Mouse (Mus musculus): ENCODE data around the gene Ikzf4. TPM values are rescaled to one million over a fixed set of nuclear protein-coding genes. Genes with fewer than 3 reads are reported as not detected.

Gene Ikzf4
- polyA plus RNA-seq, 1 experiment from 2014 or later = 18.1 TPM

DNA sequence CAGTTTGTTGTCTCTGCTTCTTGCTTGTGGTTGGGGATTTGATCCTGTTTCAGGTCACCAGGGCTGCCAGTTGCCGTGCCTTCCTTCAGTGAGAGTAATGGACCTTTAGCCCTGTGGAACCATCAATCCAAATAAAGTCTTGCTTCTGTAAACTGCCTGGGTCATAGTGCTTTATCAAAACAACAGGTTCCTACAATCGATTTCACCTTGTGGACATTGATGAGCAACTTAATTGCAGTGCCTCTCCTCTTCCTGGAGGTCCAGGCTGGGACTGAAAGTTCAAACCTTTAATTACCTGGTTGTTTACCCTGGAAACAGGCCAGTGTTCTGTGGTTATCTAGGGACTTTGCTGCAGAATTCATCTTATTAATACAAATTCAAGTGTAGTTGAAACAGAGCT is 47.3 kb downstream of the Ikzf4 start:
- Histone ChIP-seq H3K36me3 (replicated peaks; ENCODE audit: control insufficient read depth, insufficient read depth) (no peaks in the 10 kb centered on the region), H3K4me3 (replicated peaks; ENCODE audit: low read length) (no peak overlapping the region), H3K4me1 (replicated peaks; ENCODE audit: control insufficient read depth, insufficient read depth, low read length) (no peaks in the 10 kb centered on the region), H3K9me3 (ENCODE audit: control insufficient read depth, low read length) (no peaks in the 10 kb centered on the region), H3K9ac (no peak overlapping the region), H3K4me2 (replicated peaks) (no peak overlapping the region), H3K27ac (no peak overlapping the region), H3K27me3 (ENCODE audit: control insufficient read depth, insufficient read depth, low read length) (no peaks in the 10 kb centered on the region)
- 86% methylated on average over 2 of the region's 2 CpGs for WGBS
- ATAC-seq (ENCODE audit: low FRiP score) (no peak), DNase-seq (ENCODE audit: low spot score) (no peak)

DNA sequence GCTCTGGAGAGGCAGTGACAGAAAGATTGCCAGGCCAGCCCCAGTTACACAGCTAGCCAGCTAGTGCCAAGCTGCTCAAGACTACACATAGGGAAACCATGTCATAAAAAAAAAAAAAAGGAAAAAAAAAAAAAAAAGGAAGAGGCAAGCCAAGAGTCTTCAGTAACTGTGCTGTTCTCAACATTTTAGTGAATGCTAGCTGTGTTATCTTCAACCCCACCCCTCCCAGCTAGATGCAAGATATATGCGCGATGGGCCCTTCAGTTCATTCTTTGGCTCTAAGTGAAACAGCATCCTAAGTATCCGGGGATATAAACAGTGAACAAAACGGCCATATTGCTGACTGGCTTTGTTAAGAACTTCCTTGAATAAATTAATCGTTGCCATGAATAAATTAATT is 53.0 kb downstream of the Ikzf4 start:
- DNase-seq (ENCODE audit: low spot score) (no peak), ATAC-seq (ENCODE audit: low FRiP score) (no peak)
- no peaks in the 10 kb centered on the region for H3K36me3 ChIP-seq (replicated peaks; ENCODE audit: control insufficient read depth, insufficient read depth)
- WGBS = 67% methylated on average over 5 of the region's 5 CpGs
- no peak overlapping the region for H3K27ac ChIP-seq
- H3K4me3 ChIP-seq (replicated peaks; ENCODE audit: low read length) = no peak overlapping the region
- no peak overlapping the region for H3K4me2 ChIP-seq (replicated peaks)
- H3K9me3 ChIP-seq (ENCODE audit: control insufficient read depth, low read length) = no peaks in the 10 kb centered on the region
- H3K4me1 ChIP-seq (replicated peaks; ENCODE audit: control insufficient read depth, insufficient read depth, low read length) = peaks cover 7% of the 10 kb centered on the region; the same call in 1 of the 2 replicates
- no peak overlapping the region for H3K9ac ChIP-seq
- peaks cover 26% of the 10 kb centered on the region for H3K27me3 ChIP-seq (ENCODE audit: control insufficient read depth, insufficient read depth, low read length)

DNA sequence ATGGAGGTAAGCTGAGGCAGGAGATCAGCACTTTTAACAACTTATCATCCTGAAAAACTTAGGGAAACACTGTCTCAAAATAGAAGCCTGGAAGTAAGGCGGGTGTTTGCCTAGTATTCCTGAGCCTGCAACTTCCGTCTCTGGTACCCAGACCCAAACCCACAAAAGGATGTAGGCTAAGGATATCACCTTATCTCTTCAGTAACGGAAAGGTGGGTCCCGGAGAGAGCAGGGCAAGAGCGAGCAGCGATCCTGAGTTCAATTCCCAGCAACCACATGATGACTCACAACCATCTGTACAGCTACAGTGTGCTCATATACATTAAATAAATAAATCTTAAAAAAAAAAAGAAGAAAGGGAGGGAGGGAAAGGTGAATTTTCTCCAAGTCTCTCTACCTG is 54.4 kb downstream of the Ikzf4 start:
- no peak overlapping the region for H3K9ac ChIP-seq
- 89% methylated on average over 6 of the region's 6 CpGs for WGBS
- peaks cover 39% of the 10 kb centered on the region for H3K27me3 ChIP-seq (ENCODE audit: control insufficient read depth, insufficient read depth, low read length)
- no peak overlapping the region for H3K4me3 ChIP-seq (replicated peaks; ENCODE audit: low read length)
- no peak for ATAC-seq (ENCODE audit: low FRiP score)
- no peaks in the 10 kb centered on the region for H3K9me3 ChIP-seq (ENCODE audit: control insufficient read depth, low read length)
- no peak overlapping the region for H3K4me2 ChIP-seq (replicated peaks)
- peaks cover 7% of the 10 kb centered on the region; the same call in 1 of the 2 replicates for H3K4me1 ChIP-seq (replicated peaks; ENCODE audit: control insufficient read depth, insufficient read depth, low read length)
- no peaks in the 10 kb centered on the region for H3K36me3 ChIP-seq (replicated peaks; ENCODE audit: control insufficient read depth, insufficient read depth)
- DNase-seq (ENCODE audit: low spot score) = no peak
- H3K27ac ChIP-seq = no peak overlapping the region

DNA sequence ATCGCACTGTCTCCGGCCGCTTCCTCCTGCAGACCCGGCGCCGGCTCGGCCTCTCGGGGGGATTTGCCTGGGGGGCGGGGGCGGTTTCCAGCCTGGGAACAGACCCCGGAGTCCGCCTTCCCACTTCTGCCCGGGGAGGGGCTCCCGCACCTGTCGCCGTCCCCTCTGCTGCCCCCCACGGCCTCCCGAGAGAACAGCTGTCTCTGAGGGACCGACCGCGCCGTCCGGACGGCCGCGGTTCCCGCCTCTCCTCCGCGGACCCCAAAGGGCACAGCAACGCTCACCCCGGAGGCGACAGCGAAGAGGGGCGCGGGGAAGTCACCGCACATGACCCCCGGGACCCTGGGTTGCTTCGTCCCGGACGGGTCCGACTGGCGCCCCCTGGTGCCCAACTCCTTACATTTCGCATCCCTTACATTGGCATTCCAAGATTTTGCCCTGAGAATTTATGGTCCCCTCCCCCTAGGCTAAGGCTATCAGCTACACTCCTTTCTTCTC is 55.5 kb downstream of the Ikzf4 start:
- Histone ChIP-seq H3K27ac (no peak overlapping the region), H3K27me3 (ENCODE audit: control insufficient read depth, insufficient read depth, low read length) (peaks cover 49% of the 10 kb centered on the region)

DNA sequence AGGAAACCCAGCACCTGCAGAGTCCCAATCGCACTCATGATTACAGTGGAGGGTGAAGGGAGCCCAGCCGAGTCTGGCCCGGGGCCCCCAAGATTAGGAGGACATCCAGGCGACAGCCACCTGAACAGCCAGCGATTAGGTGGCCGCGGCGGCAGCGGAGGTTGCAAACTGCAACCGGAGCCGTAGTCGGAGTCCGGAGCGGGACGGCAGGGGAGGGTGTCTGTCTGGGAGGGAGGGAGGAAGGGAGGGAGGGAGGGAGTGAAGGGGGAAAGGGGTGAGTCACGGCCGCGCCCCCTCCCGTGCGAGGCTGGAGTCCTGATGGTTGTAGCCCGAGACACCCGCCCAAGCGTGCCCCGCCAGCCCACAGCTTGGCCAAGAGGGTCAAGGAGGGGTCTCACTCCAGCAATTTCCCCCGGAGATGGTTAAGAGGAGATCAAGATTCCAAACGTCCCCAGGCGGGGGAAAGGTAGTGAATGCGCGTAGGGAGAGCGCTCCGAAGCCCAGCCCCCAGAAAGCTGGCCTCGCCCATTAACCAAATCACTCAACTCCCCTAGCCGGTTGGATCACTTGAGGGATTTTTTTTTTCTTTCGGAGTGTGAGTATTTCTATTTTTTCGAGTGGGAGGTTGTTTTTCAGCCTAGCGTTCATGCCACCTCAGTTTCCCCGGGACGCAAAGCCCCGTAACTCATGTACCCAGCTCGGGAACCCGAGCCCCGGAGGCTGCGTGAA is 56.2 kb downstream of the Ikzf4 start, which contains the start of gene Erbb3:
Gene Erbb3 (minus strand): TSS at position 189 of the 729 bp plus-strand sequence.
- Histone ChIP-seq H3K36me3 (replicated peaks; ENCODE audit: control insufficient read depth, insufficient read depth) (no peaks in the 10 kb centered on the region), H3K4me1 (replicated peaks; ENCODE audit: control insufficient read depth, insufficient read depth, low read length) (peaks cover 7% of the 10 kb centered on the region; the same call in 1 of the 2 replicates), H3K27ac (no peak within 1 kb of the TSS), H3K4me2 (replicated peaks) (peak within 1 kb of the TSS; percentile 99), H3K4me3 (replicated peaks; ENCODE audit: low read length) (peak within 1 kb of the TSS; percentile 64), H3K9me3 (ENCODE audit: control insufficient read depth, low read length) (no peaks in the 10 kb centered on the region), H3K9ac (peak within 1 kb of the TSS; percentile 55), H3K27me3 (ENCODE audit: control insufficient read depth, insufficient read depth, low read length) (peaks cover 49% of the 10 kb centered on the region)
- peak; percentile 32 for DNase-seq (ENCODE audit: low spot score)
- under 1% methylated on average over 35 of the region's 43 CpGs for WGBS
- ATAC-seq (ENCODE audit: low FRiP score) = peak; percentile 28; the same call in 1 of the 2 replicates

More for the DNA sequence above, 55.5 kb downstream of the Ikzf4 start:
- no peaks in the 10 kb centered on the region for H3K9me3 ChIP-seq (ENCODE audit: control insufficient read depth, low read length)
- peak overlapping the region; percentile 64 for H3K4me3 ChIP-seq (replicated peaks; ENCODE audit: low read length)
- peak overlapping the region; percentile 55 for H3K9ac ChIP-seq
- ATAC-seq (ENCODE audit: low FRiP score) = peak; percentile 62
- H3K36me3 ChIP-seq (replicated peaks; ENCODE audit: control insufficient read depth, insufficient read depth) = no peaks in the 10 kb centered on the region
- H3K4me1 ChIP-seq (replicated peaks; ENCODE audit: control insufficient read depth, insufficient read depth, low read length) = peaks cover 7% of the 10 kb centered on the region; the same call in 1 of the 2 replicates
- WGBS = under 1% methylated on average over 42 of the region's 43 CpGs
- peak; percentile 73 for DNase-seq (ENCODE audit: low spot score)
- H3K4me2 ChIP-seq (replicated peaks) = peak overlapping the region; percentile 99

DNA sequence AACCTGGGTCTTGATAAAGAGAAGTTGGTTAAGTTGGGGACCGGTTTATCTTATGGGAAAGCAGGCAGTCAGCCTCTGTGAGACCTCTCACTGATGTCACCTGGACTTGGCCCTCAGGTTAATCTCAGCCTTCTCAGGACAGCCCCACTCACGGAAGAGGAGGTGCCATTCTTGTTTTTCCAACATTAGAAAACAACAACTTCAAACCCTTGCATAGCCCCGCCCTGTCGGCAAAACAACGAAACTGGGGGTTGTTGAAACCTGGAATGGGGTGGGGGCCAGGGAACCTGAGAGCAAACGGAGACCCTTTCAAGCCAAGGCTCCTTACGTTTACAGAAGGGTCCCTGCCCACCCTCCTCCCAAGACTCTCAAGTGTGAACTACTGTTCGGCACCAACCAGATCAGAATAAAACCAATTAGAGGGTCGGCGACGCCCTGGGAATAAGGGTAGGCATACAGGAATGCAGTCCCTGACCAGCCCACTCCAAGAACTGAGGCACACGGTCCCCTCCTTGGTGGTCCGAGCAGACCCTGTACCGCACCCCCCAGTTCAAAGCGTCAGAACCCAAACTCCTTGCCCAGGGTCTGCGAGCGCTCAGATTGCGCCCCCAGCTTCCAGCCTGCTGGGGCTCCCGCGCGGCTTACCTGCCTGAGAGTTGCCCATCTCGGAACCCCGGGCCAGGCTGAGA is 56.9 kb downstream of the Ikzf4 start:
- 1% methylated on average over 23 of the region's 23 CpGs for WGBS
- peaks cover 52% of the 10 kb centered on the region for H3K27me3 ChIP-seq (ENCODE audit: control insufficient read depth, insufficient read depth, low read length)
- no peak for DNase-seq (ENCODE audit: low spot score)
- H3K9me3 ChIP-seq (ENCODE audit: control insufficient read depth, low read length) = no peaks in the 10 kb centered on the region
- H3K9ac ChIP-seq = peak overlapping the region; percentile 55
- no peak for ATAC-seq (ENCODE audit: low FRiP score)
- H3K4me3 ChIP-seq (replicated peaks; ENCODE audit: low read length) = peak overlapping the region; percentile 64
- H3K4me1 ChIP-seq (replicated peaks; ENCODE audit: control insufficient read depth, insufficient read depth, low read length) = peaks cover 7% of the 10 kb centered on the region; the same call in 1 of the 2 replicates
- peak overlapping the region; percentile 99 for H3K4me2 ChIP-seq (replicated peaks)
- H3K27ac ChIP-seq = no peak overlapping the region
- no peaks in the 10 kb centered on the region for H3K36me3 ChIP-seq (replicated peaks; ENCODE audit: control insufficient read depth, insufficient read depth)

DNA sequence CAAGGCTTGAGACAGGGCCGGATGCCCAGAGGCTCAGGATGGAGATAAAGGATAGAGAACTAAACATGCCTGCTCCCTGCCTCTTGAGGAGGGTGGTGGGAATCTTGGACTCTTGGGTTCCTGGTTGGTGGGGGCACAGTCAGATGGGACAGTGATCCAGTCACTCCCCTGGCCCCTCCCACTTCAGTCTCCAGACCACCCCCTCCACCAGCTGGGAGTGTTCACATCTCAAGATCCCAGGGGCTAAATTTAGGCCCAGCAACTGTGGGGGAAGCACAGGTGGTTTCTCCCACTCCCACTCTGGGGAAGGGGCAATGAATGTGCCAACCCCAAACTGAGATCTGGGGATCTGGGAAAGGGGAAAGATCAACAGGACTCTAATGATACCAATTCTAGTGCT is 57.7 kb downstream of the Ikzf4 start:
- peaks cover 52% of the 10 kb centered on the region for H3K27me3 ChIP-seq (ENCODE audit: control insufficient read depth, insufficient read depth, low read length)
- no peak for DNase-seq (ENCODE audit: low spot score)
- peaks cover 7% of the 10 kb centered on the region; the same call in 1 of the 2 replicates for H3K4me1 ChIP-seq (replicated peaks; ENCODE audit: control insufficient read depth, insufficient read depth, low read length)
- no peak overlapping the region for H3K4me3 ChIP-seq (replicated peaks; ENCODE audit: low read length)
- ATAC-seq (ENCODE audit: low FRiP score) = no peak
- no peak overlapping the region for H3K9ac ChIP-seq
- H3K4me2 ChIP-seq (replicated peaks) = no peak overlapping the region
- H3K36me3 ChIP-seq (replicated peaks; ENCODE audit: control insufficient read depth, insufficient read depth) = no peaks in the 10 kb centered on the region
- no peaks in the 10 kb centered on the region for H3K9me3 ChIP-seq (ENCODE audit: control insufficient read depth, low read length)
- H3K27ac ChIP-seq = no peak overlapping the region
- 54% methylated on average over 1 of the region's 1 CpGs for WGBS

DNA sequence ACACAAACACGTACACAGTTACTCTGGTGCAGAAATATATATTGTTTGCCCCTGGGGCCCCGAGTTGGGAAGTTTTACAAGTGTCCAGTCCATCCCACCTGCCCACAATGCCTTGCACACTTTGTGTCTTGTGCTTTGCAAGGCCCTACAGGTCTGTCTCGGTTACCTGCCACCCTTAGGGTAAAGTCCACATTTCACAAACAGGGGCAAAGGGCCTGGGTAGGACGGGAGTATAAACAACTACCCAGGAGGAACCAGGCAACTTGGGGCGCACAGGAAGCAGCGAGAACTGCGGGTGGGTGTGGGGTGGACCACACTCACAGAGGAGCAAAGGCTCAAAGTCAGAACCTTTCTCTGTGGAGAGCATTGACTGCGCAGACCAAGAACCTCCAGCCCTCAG is 58.1 kb downstream of the Ikzf4 start:
- no peak overlapping the region for H3K4me3 ChIP-seq (replicated peaks; ENCODE audit: low read length)
- H3K9ac ChIP-seq = no peak overlapping the region
- H3K27me3 ChIP-seq (ENCODE audit: control insufficient read depth, insufficient read depth, low read length) = peaks cover 52% of the 10 kb centered on the region
- no peak overlapping the region; the same call in 1 of the 2 replicates for H3K4me2 ChIP-seq (replicated peaks)
- DNase-seq (ENCODE audit: low spot score) (no peak), ATAC-seq (ENCODE audit: low FRiP score) (no peak)
- no peak overlapping the region for H3K27ac ChIP-seq
- H3K9me3 ChIP-seq (ENCODE audit: control insufficient read depth, low read length) = no peaks in the 10 kb centered on the region
- peaks cover 7% of the 10 kb centered on the region; the same call in 1 of the 2 replicates for H3K4me1 ChIP-seq (replicated peaks; ENCODE audit: control insufficient read depth, insufficient read depth, low read length)
- 60% methylated on average over 8 of the region's 8 CpGs for WGBS
- H3K36me3 ChIP-seq (replicated peaks; ENCODE audit: control insufficient read depth, insufficient read depth) = no peaks in the 10 kb centered on the region

DNA sequence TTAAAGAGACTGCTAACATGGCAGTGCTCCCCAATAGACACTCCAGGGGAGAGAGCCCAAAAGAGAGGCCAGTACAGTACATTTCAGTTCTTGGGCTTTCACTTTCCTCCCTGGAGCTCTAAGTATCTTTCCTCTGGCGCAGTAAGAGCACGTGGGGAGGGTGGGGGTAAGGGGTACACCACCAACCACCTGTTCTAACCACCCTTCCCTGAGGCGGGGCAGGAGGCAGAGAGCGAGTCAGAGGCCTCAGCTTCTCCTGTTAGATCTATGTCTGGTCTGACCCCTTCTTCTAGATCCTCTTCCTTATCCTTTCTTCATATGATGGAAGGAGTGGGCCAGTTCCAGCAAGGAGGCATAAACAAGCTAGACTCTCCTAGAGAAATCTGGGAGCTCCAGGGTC is 58.7 kb downstream of the Ikzf4 start:
- 61% methylated on average over 4 of the region's 4 CpGs for whole genome bisulfite sequencing
- Histone ChIP-seq H3K36me3 (replicated peaks; ENCODE audit: control insufficient read depth, insufficient read depth) (no peaks in the 10 kb centered on the region), H3K27me3 (ENCODE audit: control insufficient read depth, insufficient read depth, low read length) (peaks cover 52% of the 10 kb centered on the region), H3K9ac (no peak overlapping the region), H3K9me3 (ENCODE audit: control insufficient read depth, low read length) (no peaks in the 10 kb centered on the region), H3K4me3 (replicated peaks; ENCODE audit: low read length) (no peak overlapping the region), H3K27ac (no peak overlapping the region), H3K4me2 (replicated peaks) (no peak overlapping the region; the same call in 1 of the 2 replicates), H3K4me1 (replicated peaks; ENCODE audit: control insufficient read depth, insufficient read depth, low read length) (peaks cover 7% of the 10 kb centered on the region; the same call in 1 of the 2 replicates)
- DNase-seq (ENCODE audit: low spot score) = no peak
- no peak for ATAC-seq (ENCODE audit: low FRiP score)
